Mouse (Mus musculus) lung, postnatal 0 days (tissue): ENCODE measurements around the gene Ankrd36.

ENCODE experiments used
- CTCF ChIP-seq: IDR thresholded peaks from 2 replicates; pipeline ENCODE4 v1.5.1; 2016; ENCODE audit warnings: antibody characterized with exemption, mild to moderate bottlenecking
- EP300 ChIP-seq: IDR thresholded peaks from 2 replicates; pipeline ENCODE4 v1.6.1; 2016; ENCODE audit warnings: antibody characterized with exemption, mild to moderate bottlenecking, control low read depth

- no peak for TF ChIP-seq CTCF
- TF ChIP-seq EP300: no peak
Observed at GRCm38 (mm10) chr11:5734323-5734722, 164.8 kb downstream of the Ankrd36 start.
